Mouse (Mus musculus): ENCODE results near the gene Thada.

Gene Thada

GRCm38 (mm10) chr17:84348865-84349264 is 117.1 kb downstream of the Thada start:
- DNase-seq (ENCODE audit: low read depth, low spot score), result no peak

- no peak for DNase-seq (ENCODE audit: low read depth, low spot score)
Observed at GRCm38 (mm10) chr17:84342299-84342817, 123.6 kb downstream of the Thada start.

GRCm38 (mm10) chr17:84341686-84342085 is 124.3 kb downstream of the Thada start:
- no peak for DNase-seq (ENCODE audit: low read depth, low spot score)

GRCm38 (mm10) chr17:84340574-84340973 is 125.4 kb downstream of the Thada start:
- no peak for DNase-seq (ENCODE audit: low read depth, low spot score)

- DNase-seq (ENCODE audit: low read depth, low spot score), result no peak
Observed at GRCm38 (mm10) chr17:84335996-84336395, 130.0 kb downstream of the Thada start.

GRCm38 (mm10) chr17:84335076-84335475 is 130.9 kb downstream of the Thada start:
- DNase-seq (ENCODE audit: low read depth, low spot score), result no peak

GRCm38 (mm10) chr17:84334241-84335014 is 131.6 kb downstream of the Thada start:
- no peak for DNase-seq (ENCODE audit: low read depth, low spot score)

GRCm38 (mm10) chr17:84332940-84333339 is 133.1 kb downstream of the Thada start:
- no peak for DNase-seq (ENCODE audit: low read depth, low spot score)

- DNase-seq (ENCODE audit: low read depth, low spot score), result no peak
Observed at GRCm38 (mm10) chr17:84330986-84331385, 135.0 kb downstream of the Thada start.

- no peak for DNase-seq (ENCODE audit: low read depth, low spot score)
Observed at GRCm38 (mm10) chr17:84330506-84330905, 135.5 kb downstream of the Thada start.

- DNase-seq (ENCODE audit: low read depth, low spot score), result no peak
Observed at GRCm38 (mm10) chr17:84329906-84330470, 136.0 kb downstream of the Thada start.

- no peak for DNase-seq (ENCODE audit: low read depth, low spot score)
Observed at GRCm38 (mm10) chr17:84328526-84328925, 137.5 kb downstream of the Thada start.

GRCm38 (mm10) chr17:84327051-84327925 is 138.7 kb downstream of the Thada start:
- DNase-seq (ENCODE audit: low read depth, low spot score), result no peak

GRCm38 (mm10) chr17:84322176-84322575 is 143.8 kb downstream of the Thada start:
- DNase-seq (ENCODE audit: low read depth, low spot score), result no peak

- DNase-seq (ENCODE audit: low read depth, low spot score), result no peak
Observed at GRCm38 (mm10) chr17:84321351-84321750, 144.7 kb downstream of the Thada start.

GRCm38 (mm10) chr17:84320576-84320975 is 145.4 kb downstream of the Thada start:
- no peak for DNase-seq (ENCODE audit: low read depth, low spot score)

GRCm38 (mm10) chr17:84314341-84314740 is 151.7 kb downstream of the Thada start:
- DNase-seq (ENCODE audit: low read depth, low spot score), result no peak

GRCm38 (mm10) chr17:84313494-84313893 is 152.5 kb downstream of the Thada start:
- DNase-seq (ENCODE audit: low read depth, low spot score), result peak; percentile 45

- no peak for DNase-seq (ENCODE audit: low read depth, low spot score)
Observed at GRCm38 (mm10) chr17:84306151-84306550, 159.9 kb downstream of the Thada start.

- no peak for DNase-seq (ENCODE audit: low read depth, low spot score)
Observed at GRCm38 (mm10) chr17:84305074-84305473, 160.9 kb downstream of the Thada start.

GRCm38 (mm10) chr17:84304141-84304540 is 161.9 kb downstream of the Thada start:
- no peak for DNase-seq (ENCODE audit: low read depth, low spot score)

GRCm38 (mm10) chr17:84297976-84298375 is 168.0 kb downstream of the Thada start:
- DNase-seq (ENCODE audit: low read depth, low spot score), result no peak
